Mouse (Mus musculus): Measurements from ENCODE around the gene Slc25a18. TPM values are rescaled to one million over a fixed set of nuclear protein-coding genes. Genes with fewer than 3 reads are reported as not detected.
A peak's percentile ranks its signal among the peaks of the same experiment; 100 is the strongest.

Gene Slc25a18
- polyA plus RNA-seq, 1 experiment, result 113 TPM

DNA sequence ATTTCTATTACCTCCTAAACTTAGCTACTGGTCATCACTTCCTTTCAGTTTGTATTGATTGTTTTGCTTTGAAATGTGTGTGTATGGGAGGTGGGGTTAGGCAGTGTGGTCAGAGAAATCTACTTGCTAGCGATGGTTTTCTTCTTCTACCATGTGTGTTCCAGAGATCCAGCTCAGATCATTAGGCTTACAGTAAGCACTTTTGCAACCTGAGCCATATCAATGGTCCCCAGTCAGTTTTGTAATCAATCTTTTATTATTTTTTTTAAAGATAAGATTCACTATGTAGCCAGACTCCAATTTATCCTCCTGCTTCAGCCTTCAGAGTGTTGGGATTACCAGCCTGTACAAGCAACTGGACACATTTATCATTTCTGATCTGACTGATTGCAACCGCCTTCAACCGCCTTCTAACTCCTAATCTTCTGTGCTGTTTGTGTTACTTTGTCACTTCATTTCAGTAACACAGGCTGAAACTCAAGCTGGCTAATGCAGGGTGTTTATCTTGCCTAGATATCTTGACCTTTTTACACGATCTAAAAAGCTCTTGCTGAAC, 61.5 kb downstream of the Slc25a18 start:
- H3K4me3 ChIP-seq (replicated peaks; ENCODE audit: insufficient read depth, low read depth, low read length), result no peak overlapping the region
- no peaks in the 10 kb centered on the region for H3K4me1 ChIP-seq (ENCODE audit: control insufficient read depth, insufficient read depth, low read length)
- TF ChIP-seq CTCF (IDR thresholded peaks at IDR 0.05; ENCODE audit: borderline replicate concordance, insufficient read depth, low read depth, low read length) (no peak), POLR2A (IDR thresholded peaks at IDR 0.05; ENCODE audit: borderline replicate concordance, insufficient read depth, low read length) (no peak)
- 91% methylated on average over 4 of the region's 4 CpGs for WGBS
- H3K27ac ChIP-seq (ENCODE audit: insufficient read depth, low read length), result no peak overlapping the region
- no peaks in the 10 kb centered on the region for H3K27me3 ChIP-seq (ENCODE audit: control insufficient read depth, insufficient read depth, low read length)
- no peak for DNase-seq

DNA sequence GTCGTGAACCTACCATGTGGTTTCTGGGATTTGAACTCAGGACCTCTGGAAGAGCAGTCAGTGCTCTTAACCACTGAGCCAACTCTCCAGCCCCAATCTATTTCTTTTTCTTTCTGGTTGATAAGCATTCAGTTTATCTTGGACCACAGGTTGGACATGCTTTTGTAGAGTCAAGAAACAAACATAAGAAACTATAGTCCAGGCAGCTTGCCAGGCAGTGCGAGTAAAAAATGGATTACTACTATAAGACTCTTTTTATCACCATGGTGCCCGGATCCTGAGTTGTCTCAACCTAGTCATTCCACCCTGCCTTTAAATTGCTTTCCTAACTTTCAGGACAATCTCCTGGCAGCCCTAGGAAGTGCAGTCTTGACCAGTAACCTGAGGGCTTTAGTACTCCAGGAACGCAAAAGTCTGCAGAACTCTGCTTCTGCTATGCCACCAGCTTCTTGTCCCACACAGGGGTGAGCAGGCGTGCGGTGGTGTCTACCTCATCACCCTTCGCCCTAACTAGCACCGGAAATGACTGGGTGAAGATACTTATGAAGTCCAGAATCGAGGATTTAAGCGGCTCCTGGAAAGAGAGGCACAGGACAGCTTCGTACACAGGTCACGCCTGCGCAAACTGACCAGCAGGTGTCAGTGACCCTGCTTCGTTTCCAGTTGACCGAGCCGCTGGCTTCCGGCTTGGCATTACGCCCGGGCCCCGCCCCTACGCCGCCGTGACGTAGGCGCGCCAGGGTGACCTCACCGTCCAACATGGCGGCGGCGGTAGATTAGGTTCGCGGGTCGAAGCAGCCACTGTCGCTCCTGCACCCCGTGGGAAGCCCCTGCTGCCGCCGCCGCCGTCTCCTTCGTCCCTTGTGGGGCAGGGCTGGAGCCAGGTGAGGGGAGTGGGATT, 62.3 kb downstream of the Slc25a18 start, which contains the start of gene Bcl2l13:
Gene Bcl2l13 (plus strand): TSS at position 739 of the 901 bp plus-strand sequence.
- 3% methylated on average over 40 of the region's 40 CpGs for WGBS
- DNase-seq, result peak; percentile 90 to 97
- peak within 1 kb of the TSS; percentile 84 for H3K4me3 ChIP-seq (replicated peaks; ENCODE audit: insufficient read depth, low read depth, low read length)
- no peaks in the 10 kb centered on the region for H3K27me3 ChIP-seq (ENCODE audit: control insufficient read depth, insufficient read depth, low read length)
- no peaks in the 10 kb centered on the region for H3K4me1 ChIP-seq (ENCODE audit: control insufficient read depth, insufficient read depth, low read length)
- TF ChIP-seq POLR2A (IDR thresholded peaks at IDR 0.05; ENCODE audit: borderline replicate concordance, insufficient read depth, low read length) (peak; percentile 81), CTCF (IDR thresholded peaks at IDR 0.05; ENCODE audit: borderline replicate concordance, insufficient read depth, low read depth, low read length) (no peak)
- H3K27ac ChIP-seq (ENCODE audit: insufficient read depth, low read length), result peak within 1 kb of the TSS; percentile 81

DNA sequence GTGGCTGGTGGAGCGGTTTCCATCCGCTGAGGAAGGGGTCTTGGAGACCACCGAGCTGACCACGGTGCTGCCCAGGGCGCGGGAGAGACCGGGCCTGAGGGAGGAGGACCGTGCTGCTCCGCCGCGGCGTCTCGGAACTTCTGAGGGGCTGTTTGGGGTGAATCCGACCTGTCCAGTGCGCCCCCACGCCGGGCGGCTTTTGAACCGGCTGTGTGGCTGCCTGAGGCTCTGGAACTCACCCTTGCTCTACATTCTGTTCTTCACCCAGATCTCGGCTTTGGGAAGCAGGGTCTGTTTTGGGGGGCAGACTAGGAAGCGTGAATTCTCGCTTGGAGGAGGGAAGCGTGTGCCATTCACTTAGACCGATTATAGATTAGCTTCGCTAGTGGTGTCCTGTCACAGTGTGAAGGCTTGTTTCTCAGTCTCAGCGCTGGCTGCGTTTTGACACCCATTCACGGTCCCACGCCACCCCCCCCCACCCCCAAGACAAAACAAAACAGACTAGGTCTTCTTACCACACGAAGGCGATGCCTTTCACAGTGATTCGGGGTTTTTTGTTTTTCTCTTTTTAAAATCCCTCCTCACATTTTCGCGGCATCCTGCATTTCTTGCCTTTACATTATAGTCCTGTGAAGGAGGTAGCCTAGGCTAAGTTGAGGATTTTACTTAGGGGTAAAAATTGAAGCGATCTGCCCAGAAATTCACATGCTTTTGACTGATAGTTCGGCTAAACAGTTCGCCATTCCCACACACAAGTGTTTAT, 63.2 kb downstream of the Slc25a18 start:
- 2% methylated on average over 37 of the region's 37 CpGs for WGBS

DNA sequence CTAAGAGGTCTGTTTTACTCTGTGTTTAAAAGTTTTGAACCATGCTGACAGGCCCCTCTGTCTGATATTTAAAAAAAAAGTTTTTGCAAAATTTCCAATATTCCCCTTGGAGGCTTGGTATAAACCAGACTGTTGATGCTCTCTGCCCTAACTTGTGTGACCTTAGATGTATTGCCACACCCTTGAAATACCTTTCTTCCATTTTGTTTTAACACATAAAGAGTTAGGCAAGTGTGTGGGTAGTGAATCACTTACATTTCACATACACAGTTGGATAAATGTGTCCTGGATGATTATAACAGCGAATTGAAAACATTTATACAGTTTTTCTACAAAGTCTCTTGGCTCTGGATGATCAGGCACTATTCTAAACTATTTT, 63.8 kb downstream of the Slc25a18 start:
- no peak for DNase-seq
- Histone ChIP-seq H3K27ac (ENCODE audit: insufficient read depth, low read length) (no peak overlapping the region), H3K4me3 (replicated peaks; ENCODE audit: insufficient read depth, low read depth, low read length) (no peak overlapping the region), H3K4me1 (ENCODE audit: control insufficient read depth, insufficient read depth, low read length) (no peaks in the 10 kb centered on the region), H3K27me3 (ENCODE audit: control insufficient read depth, insufficient read depth, low read length) (no peaks in the 10 kb centered on the region)
- 75% methylated on average over 1 of the region's 1 CpGs for WGBS
- TF ChIP-seq POLR2A (IDR thresholded peaks at IDR 0.05; ENCODE audit: borderline replicate concordance, insufficient read depth, low read length), result no peak

More for the DNA sequence above, 63.2 kb downstream of the Slc25a18 start:
- TF ChIP-seq POLR2A (IDR thresholded peaks at IDR 0.05; ENCODE audit: borderline replicate concordance, insufficient read depth, low read length), result no peak
- no peak for TF ChIP-seq CTCF (IDR thresholded peaks at IDR 0.05; ENCODE audit: borderline replicate concordance, insufficient read depth, low read depth, low read length)
- no peaks in the 10 kb centered on the region for H3K4me1 ChIP-seq (ENCODE audit: control insufficient read depth, insufficient read depth, low read length)
- no peak for DNase-seq
- peak overlapping the region; percentile 84 for H3K4me3 ChIP-seq (replicated peaks; ENCODE audit: insufficient read depth, low read depth, low read length)
- H3K27me3 ChIP-seq (ENCODE audit: control insufficient read depth, insufficient read depth, low read length), result no peaks in the 10 kb centered on the region
- H3K27ac ChIP-seq (ENCODE audit: insufficient read depth, low read length), result peak overlapping the region; percentile 81

DNA sequence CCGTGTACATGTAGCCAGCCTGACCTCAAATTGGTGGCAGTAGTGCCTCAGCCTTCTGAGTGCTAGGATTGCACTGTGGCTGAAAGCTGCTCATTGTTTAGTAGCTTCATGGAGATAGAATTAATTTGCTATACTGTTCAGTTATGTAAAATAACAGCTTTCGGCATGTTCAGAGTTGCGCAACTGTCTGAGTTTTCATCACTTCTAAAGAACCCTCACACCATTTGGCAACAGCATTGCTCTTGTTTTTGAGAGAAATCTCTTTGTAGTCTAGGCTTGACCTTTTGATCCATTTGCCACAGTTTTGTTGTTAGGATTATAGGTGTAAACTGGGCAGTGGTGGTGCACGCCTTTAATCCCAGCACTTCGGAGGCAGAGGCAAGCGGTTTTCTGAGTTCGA, 66.9 kb downstream of the Slc25a18 start:
- H3K4me3 ChIP-seq (replicated peaks; ENCODE audit: insufficient read depth, low read depth, low read length), result no peak overlapping the region
- no peak overlapping the region for H3K27ac ChIP-seq (ENCODE audit: insufficient read depth, low read length)
- TF ChIP-seq CTCF (IDR thresholded peaks at IDR 0.05; ENCODE audit: borderline replicate concordance, insufficient read depth, low read depth, low read length) (no peak), POLR2A (IDR thresholded peaks at IDR 0.05; ENCODE audit: borderline replicate concordance, insufficient read depth, low read length) (no peak)
- H3K4me1 ChIP-seq (ENCODE audit: control insufficient read depth, insufficient read depth, low read length), result no peaks in the 10 kb centered on the region
- DNase-seq, result no peak
- 97% methylated on average over 7 of the region's 7 CpGs for WGBS
- no peaks in the 10 kb centered on the region for H3K27me3 ChIP-seq (ENCODE audit: control insufficient read depth, insufficient read depth, low read length)

DNA sequence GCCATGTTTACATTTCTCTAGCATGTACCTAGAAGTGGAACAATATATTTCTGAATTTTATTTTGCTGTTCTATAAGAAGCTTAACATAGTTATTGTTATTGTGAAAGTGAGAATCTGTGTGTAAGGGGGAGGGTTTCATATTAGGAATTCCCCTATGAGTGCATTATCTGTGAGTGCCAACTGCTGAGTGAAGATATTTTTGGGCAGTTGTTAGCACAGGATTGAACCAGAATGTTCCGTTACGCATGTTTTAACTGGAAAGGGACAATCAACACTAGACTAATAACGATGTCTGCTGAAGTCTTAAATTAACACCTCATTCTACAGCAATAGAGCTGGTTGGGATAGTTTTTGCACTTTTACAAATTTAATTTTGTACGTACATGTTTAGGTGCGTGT, 68.4 kb downstream of the Slc25a18 start:
- Histone ChIP-seq H3K4me3 (replicated peaks; ENCODE audit: insufficient read depth, low read depth, low read length) (no peak overlapping the region), H3K27me3 (ENCODE audit: control insufficient read depth, insufficient read depth, low read length) (no peaks in the 10 kb centered on the region), H3K27ac (ENCODE audit: insufficient read depth, low read length) (no peak overlapping the region), H3K4me1 (ENCODE audit: control insufficient read depth, insufficient read depth, low read length) (no peaks in the 10 kb centered on the region)
- 66% methylated on average over 5 of the region's 5 CpGs for WGBS
- no peak for TF ChIP-seq POLR2A (IDR thresholded peaks at IDR 0.05; ENCODE audit: borderline replicate concordance, insufficient read depth, low read length)
- no peak for TF ChIP-seq CTCF (IDR thresholded peaks at IDR 0.05; ENCODE audit: borderline replicate concordance, insufficient read depth, low read depth, low read length)
- no peak for DNase-seq

Other genes starting within 250 kb of the Slc25a18 start
- gene Hdhd5, start 242.3 kb upstream of the Slc25a18 start, polyA plus RNA-seq (2012; rRNA removed), result 45.4 and 45.7 TPM in 2 replicates
- 7.4 and 7.6 TPM in 2 replicates for gene Cecr2, start 107.2 kb upstream of the Slc25a18 start, polyA plus RNA-seq (2012; rRNA removed)
- gene Atp6v1e1, start 49.2 kb downstream of the Slc25a18 start, polyA plus RNA-seq (2012; rRNA removed), result 528 and 558 TPM in 2 replicates
- gene Bcl2l13, start 62.6 kb downstream of the Slc25a18 start, polyA plus RNA-seq (2012; rRNA removed), result 24.0 and 25.0 TPM in 2 replicates
- 7.6 and 7.9 TPM in 2 replicates for gene Bid, start 143.3 kb downstream of the Slc25a18 start, polyA plus RNA-seq (2012; rRNA removed)

All from cerebellum, adult 2 months (tissue).